Mouse (Mus musculus) testis, adult 2 months (tissue): ENCODE data around the gene Scarb2.

Experiments used
- CTCF ChIP-seq: fragments of 200-500 bp; IDR thresholded peaks from 2 replicates; pipeline ENCODE4 v1.5.1; 2012; ENCODE audit warnings: low read depth, mild to moderate bottlenecking, inconsistent platforms, low read length, moderate library complexity; ENCODE audit not compliant: control insufficient read depth, insufficient read depth, insufficient replicate concordance
- POLR2A ChIP-seq: fragments of 200-500 bp; IDR thresholded peaks from 2 replicates; pipeline ENCODE4 v1.6.1; 2012; ENCODE audit warnings: low read depth, mild to moderate bottlenecking, inconsistent platforms, low read length, moderate library complexity; ENCODE audit not compliant: control insufficient read depth

DNA sequence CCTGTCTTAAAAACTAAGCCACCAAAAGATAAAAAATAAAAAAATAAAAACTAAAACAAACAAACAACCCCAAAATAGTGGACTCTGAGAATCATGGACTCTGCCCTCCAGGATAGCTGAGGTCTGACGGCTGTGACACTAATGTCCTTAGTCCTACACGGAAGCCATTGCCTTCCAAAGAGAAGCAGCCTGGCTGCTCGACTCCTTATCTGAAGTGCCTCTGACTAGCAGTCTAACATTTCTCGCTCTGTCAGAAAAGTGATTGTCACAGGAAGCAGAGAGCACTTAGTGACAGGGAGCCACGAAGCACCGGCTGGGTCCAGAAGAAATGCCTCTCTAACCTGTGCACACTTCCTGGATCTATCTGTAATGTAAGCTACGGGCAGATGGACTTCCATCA lies 63.7 kb downstream of the Scarb2 start:
- TF ChIP-seq CTCF (no peak), POLR2A (no peak)
